Mouse (Mus musculus) urinary bladder, postnatal 10 days (tissue): ENCODE results near the gene Ubtd2.

ENCODE experiments used
- DNase-seq: peaks from one replicate; pipeline ENCODE4 v3.0.0; 2022; ENCODE audit warnings: low spot score

Ubtd2 gene

GRCm38 (mm10) chr11:32518770-32519169 is 63.6 kb downstream of the Ubtd2 start:
- DNase-seq: no peak

GRCm38 (mm10) chr11:32519354-32519753 is 64.2 kb downstream of the Ubtd2 start:
- DNase-seq: no peak

DNA sequence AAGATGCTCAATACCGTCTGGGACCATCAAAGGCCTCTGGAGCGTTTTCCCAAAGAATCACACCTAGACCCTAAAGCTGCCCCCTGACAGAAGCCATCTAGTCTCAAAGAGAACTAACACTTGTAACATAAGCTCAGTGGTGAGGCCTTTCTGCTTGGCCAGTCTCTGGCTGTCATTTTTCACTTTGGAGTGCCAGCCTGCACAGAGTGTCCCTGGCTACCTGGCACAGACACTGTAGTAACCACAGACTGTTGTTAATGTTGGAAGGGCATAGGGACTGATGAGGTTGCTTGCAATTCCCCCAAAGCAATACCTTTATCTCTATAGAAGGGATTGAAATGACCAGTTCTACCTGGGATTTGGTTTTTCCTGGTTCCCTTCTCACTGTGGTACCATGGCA is 66.1 kb downstream of the Ubtd2 start:
- no peak for DNase-seq

GRCm38 (mm10) chr11:32524122-32524920 is 69.2 kb downstream of the Ubtd2 start:
- no peak for DNase-seq

GRCm38 (mm10) chr11:32527006-32527405 is 71.8 kb downstream of the Ubtd2 start:
- no peak for DNase-seq

GRCm38 (mm10) chr11:32530151-32530550 is 75.0 kb downstream of the Ubtd2 start:
- no peak for DNase-seq

GRCm38 (mm10) chr11:32531871-32532764 is 76.9 kb downstream of the Ubtd2 start, which contains the start of gene Efcab9:
TSS of gene Efcab9 (minus strand) at chr11:32532081.
- no peak for DNase-seq

DNA sequence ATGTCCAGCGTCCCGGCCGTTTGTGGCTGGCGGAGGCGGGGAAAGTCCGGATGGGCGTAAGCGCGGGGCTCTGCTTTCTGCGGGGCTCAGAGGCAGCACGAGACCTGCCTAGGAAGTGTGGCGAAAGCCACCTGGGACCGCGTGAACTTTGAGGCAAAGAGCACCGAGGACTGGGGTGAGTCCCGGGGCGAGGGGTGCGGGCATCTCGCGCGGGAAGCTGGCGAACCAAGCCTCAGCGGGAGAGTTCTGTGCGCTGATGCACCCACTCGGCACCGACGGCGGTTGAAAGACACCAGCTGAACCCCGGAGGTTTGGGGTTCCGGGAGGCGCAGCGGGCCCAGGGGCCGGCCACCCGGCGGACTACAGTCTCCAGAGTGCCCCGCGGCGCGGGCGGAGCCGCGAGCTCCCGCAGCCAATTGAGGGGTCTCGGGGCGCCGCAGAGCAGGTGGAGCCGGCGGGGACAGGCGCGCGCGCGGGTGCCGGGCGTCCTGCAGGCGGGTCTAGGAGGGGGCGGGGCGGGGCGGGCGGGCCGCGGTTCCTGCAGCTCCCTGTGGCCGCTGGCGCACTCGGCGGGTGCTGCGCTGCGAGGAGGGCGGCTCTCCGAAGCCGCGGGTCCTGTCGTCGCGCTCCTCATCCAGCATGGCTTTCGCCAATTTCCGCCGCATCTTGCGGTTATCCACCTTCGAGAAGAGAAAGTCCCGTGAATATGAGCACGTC is 77.8 kb downstream of the Ubtd2 start, which contains the start of gene Stk10:
Gene Stk10, plus strand, starts transcription at position 541 of the 717 bp plus-strand sequence.
- peak; percentile 56 for DNase-seq

DNA sequence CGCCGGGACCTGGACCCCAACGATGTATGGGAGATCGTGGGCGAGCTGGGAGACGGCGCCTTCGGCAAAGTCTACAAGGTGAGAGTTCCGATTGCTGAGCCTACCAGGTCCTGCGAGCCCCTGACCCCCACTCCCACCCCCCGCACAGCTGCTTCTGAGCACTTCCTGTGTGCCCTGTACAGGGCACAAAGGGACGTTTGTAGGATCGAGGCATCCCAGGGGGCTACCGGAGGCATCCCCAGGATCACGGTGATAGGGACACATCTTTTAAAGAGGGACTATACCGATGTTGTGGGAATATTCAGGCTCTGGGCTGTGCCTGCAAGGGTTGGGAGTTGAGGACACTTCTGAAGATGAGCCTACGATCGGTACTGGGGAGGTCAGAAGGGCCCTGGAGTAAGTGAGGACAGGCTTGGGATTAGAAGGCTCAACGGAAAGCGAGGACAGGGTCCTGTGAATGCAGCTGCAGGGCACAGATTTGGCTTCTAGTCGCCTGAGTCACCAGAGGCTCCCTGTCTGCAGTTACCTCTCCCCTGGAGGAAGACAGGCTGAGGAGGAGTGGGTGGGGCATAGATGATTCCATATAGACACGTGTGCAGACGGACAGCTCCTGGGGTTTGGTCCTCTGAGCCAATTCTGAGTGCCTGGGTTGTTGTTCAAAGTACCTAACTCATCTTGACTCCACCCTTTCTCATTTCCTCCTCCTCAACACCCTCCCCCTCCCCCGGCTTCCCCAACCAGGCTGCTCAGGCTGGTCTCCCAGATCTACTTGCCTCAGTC is 78.5 kb downstream of the Ubtd2 start:
- no peak for DNase-seq

- no peak for DNase-seq
These were observed 79.4 kb downstream of the Ubtd2 start for GRCm38 (mm10) chr11:32534453-32535075.

DNA sequence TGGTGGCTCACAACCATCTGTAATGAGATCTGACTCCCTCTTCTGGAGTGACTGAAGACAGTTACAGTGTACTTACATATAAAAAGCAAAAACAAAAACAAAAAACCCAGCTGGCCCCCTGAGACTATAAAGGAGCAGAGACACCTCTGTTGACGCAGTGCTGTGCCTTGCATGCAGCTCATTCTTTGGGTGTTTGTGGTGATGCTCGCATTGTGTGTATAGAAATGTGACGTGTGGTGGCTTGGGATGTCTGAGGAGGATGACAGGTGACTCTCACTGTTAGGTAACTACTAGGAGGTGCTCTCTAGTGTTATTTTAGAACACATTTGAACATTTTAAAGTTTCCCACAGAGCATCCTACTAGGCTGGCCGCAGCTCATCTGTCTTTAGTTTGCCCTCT is 80.5 kb downstream of the Ubtd2 start:
- DNase-seq: no peak

DNA sequence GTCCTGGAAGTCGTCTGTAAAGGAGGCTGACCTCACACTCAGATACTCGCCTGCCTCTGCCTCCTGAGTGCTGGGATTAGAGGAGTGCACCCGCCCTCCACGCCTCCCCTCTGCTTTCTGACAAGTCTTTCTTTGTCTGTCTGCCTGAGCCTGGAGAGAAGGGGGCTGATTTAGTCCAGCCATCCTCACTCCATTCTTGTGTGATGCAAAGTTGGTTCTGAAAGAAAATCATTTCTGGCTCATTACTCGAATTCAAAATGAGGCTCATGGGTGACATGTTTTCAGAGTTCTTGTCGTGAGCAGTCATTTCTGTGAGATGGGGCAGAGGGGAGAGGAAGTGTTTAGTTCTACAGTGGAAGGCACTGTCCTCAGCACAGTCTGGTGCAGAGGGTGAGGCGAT is 81.8 kb downstream of the Ubtd2 start:
- DNase-seq: no peak

DNA sequence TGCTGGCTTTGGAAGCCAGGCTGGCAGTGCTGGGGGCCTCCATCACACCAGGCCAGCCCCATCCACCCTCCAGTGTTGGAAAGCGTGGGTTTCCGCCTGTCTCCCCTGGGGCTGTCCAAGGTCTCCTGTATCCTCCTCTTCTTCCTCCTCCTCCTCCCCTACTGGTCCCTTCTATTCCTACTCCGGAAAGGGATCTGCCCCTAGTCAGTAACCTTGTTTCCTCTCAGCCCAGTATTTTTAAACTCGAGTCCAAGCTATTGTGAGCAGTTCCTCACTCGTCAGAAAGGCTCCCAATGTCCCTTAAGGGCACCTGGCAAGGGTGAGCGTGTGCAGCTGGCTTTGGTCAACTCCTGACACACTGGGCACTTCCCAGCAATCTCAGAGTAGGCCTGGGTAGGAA is 83.3 kb downstream of the Ubtd2 start:
- DNase-seq: no peak

- DNase-seq: no peak
These were observed 83.7 kb downstream of the Ubtd2 start for GRCm38 (mm10) chr11:32538846-32539245.

DNA sequence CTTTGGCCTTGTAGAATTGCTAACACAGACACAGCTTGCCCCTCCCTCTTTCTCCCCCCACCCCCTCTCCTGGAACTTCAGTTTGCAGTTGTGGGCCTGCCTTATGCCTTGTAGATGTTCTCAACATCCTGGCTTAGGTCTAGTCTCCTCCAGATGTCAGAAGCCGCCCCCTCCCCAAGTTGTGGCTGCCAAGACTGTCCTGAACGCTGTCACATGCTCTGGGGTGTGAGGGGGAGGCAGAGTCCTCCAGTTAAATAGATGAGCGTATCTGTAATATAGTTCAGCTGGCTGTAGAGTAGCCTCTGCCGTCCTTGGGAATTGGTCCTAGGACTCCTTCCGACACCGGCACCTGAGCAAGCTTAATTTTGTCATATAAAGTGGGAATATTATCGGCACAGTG is 84.5 kb downstream of the Ubtd2 start:
- DNase-seq: no peak

- no peak for DNase-seq
These were observed 85.3 kb downstream of the Ubtd2 start for GRCm38 (mm10) chr11:32540463-32540862.

DNA sequence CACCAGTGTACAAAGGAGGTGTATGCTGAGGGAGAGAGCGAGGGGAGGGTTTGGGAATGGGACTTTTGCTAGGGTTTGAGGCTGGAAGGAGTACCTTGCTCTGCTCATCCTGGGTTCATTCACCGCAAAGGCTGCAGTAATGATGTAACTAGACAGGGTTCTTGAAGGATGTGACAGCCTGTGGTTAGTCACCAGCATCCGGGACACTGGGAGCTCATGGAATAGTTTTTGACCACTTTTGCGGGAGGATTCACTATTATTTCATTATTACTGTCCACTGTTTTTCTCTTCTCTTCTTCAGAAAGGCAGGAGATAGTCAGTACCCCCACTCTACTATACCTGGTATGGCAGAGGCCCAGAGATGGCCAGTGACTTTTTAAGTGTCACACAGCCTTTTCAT is 87.0 kb downstream of the Ubtd2 start:
- no peak for DNase-seq

DNA sequence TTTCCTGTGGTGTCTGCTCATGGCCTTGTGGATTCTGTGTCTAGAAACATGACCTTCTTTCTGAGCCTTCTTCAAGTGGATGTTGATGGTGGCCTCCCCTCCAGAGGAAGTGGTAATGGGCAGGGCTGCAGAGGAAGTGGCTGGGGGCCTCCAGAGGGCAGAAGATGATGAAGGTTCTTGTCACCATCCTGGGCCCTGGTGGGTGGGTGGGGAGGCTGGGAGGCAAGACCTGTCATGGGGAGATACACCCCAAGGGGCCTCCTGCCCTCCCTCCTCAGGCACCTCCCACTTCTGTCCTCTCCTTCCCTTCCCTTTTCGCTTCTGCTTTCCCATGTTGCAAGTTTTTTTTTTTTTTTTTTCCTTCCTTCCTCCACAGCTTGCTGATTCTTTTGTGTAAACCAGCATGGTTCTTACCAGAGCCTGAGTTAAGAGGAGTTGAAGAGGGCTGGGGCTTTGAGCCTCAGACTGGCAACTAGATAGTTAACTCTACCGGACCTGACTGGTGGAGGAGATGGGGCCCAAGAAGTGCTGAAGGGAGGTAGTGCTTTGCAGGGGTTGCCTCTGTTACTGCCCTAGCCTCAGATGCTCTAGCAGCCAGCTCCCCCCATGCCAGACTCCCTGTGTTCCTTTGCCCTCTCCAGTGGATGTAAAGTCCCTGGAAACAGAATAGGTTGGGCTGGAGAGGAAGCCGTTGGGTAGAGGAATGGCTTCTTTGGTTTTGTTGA is 87.7 kb downstream of the Ubtd2 start:
- no peak for DNase-seq

DNA sequence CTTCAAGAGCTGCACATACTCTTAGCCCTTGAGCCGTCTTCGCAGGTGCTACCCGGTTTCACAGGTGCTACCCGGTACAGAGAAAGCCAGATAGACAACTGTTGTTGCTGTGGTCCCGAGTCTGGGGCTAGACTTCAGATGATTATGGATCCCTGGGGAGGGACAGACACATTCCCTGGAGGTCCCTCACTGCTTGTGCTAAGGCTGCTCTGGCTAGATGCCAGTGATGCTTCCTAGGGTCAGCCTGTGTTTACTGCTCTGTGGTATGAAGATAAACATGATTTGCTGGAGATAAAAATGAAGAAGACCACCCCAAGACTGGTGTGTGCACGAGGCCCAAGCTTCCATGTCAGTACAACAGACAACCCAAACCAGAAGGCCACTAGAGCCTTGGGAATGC is 88.9 kb downstream of the Ubtd2 start:
- DNase-seq: no peak

- DNase-seq: no peak
These were observed 89.3 kb downstream of the Ubtd2 start for GRCm38 (mm10) chr11:32544497-32544896.
